Mouse (Mus musculus) heart, adult 2 months (tissue): Measurements from ENCODE around the gene Zfp541. TPM values are rescaled to one million over a fixed set of nuclear protein-coding genes. Genes with fewer than 3 reads are reported as not detected.

ENCODE experiments used
- DNase-seq, 2 experiments: peaks; one replicate each; pipeline ENCODE4 v3.0.0; 2021
- H3K27ac ChIP-seq: fragments of 200-600 bp; 2 replicates; pipeline ENCODE4 v1.8.1; 2022
- H3K27me3 ChIP-seq: fragments of 200-500 bp; 2 replicates; pipeline ENCODE4 v1.6.1; 2012; ENCODE audit warnings: mild to moderate bottlenecking, low read length, inconsistent platforms, mixed read lengths; ENCODE audit not compliant: control insufficient read depth, insufficient read depth
- H3K36me3 ChIP-seq: fragments of 200-500 bp; 2 replicates; pipeline ENCODE4 v1.6.1; 2012; ENCODE audit warnings: low read length, inconsistent platforms; ENCODE audit not compliant: control insufficient read depth, insufficient read depth
- H3K4me1 ChIP-seq: fragments of 200-500 bp; 2 replicates; pipeline ENCODE4 v1.6.1; 2011; ENCODE audit warnings: low read length; ENCODE audit not compliant: control insufficient read depth, insufficient read depth
- H3K4me3 ChIP-seq: fragments of 200-600 bp; 2 replicates; pipeline ENCODE4 v1.8.1; 2022
- H3K79me2 ChIP-seq: fragments of 200-500 bp; replicated peaks from 2 replicates; pipeline ENCODE4 v1.6.1; 2012; ENCODE audit warnings: mild to moderate bottlenecking, inconsistent platforms, low read length, moderate library complexity, mixed read lengths; ENCODE audit not compliant: control insufficient read depth, insufficient read depth
- H3K9ac ChIP-seq: fragments of 200-500 bp; 2 replicates; pipeline ENCODE4 v1.6.1; 2012; ENCODE audit warnings: low read depth, mild to moderate bottlenecking, control low read depth, inconsistent platforms, low read length, mixed read lengths
- CTCF ChIP-seq: fragments of 200-600 bp; IDR thresholded peaks from 2 replicates; pipeline ENCODE4 v1.8.1; 2022; ENCODE audit warnings: antibody characterized with exemption, mild to moderate bottlenecking, moderate library complexity
- EP300 ChIP-seq: fragments of 200-500 bp; IDR thresholded peaks from 2 replicates; pipeline ENCODE4 v1.6.1; 2011; ENCODE audit warnings: low read depth, low read length, control low read depth; ENCODE audit not compliant: insufficient read depth
- POLR2A ChIP-seq: fragments of 200-500 bp; IDR thresholded peaks from 2 replicates; pipeline ENCODE4 v1.6.1; 2011; ENCODE audit warnings: mild to moderate bottlenecking, low read depth, low read length, control low read depth; ENCODE audit not compliant: insufficient read depth
- WGBS: fragments of 180-500 bp; shearing (Covaris S2); methylation state at CpG from one replicate; pipeline ENCODE4 v1.1.7; 2018; 5-methylcytosine and 5-hydroxymethylcytosine counted together
- intact Hi-C: fragments of 180-260 bp; cut with DNase I; formaldehyde crosslinking; loops from one replicate; pipeline ENCODE4 v1.15.1; 2025
- polyA plus RNA-seq: library from polyadenylated mRNA; depleted of rRNA; stranded (reverse); fragments of >200 nt; gene quantifications from 2 replicates; pipeline ENCODE4 v1.2.3, GENCODE M21; 2012
- total RNA-seq, 2 experiments: library from RNA; stranded (reverse); gene quantifications; 2 replicates each; pipeline ENCODE4 v1.2.3; 2021

Gene Zfp541
- total and polyA plus RNA-seq, 3 experiments = 0.02 TPM; not detected in 2

DNA sequence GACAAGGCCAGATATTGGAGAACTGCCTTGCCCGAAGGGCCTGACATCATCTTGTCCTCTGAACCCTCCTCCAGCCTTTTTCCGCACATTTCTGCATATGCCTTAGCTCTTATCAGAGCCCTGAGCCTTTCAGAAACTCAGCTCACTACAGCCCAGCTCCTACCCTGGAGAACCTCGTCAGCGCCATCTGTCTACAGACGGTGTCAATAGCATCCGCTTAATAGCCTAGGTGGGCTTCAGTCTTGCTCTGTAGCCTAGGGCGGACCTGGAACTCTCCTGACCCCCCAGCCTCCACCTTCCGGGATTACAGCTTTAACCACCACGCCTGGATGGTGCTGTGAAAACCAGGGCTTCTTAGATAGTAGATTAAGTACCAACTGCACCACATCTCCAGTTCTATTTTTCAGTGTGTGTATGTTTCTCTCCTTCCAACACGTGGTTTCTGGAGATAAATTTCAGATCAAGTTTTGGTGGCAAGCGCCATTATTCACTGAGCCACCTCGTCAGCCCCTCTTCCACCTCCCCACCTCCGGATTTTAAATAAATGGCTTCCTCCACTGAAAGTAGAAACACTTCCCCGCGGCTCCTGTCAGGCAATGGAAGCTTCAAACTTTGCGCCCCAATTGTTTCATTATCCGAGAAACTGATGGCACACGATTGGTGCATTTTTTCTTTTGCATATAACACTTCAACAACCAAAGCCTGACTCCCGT lies 9.6 kb upstream of the Zfp541 start:
- intact Hi-C loops = loop anchor here (1.0 to 2.0 kb wide), 2 partner anchors 47 to 69 kb away; partner anchors contain the start of gene Napa
- Histone ChIP-seq H3K4me3 (peak overlapping the region; percentile 68), H3K27me3 (no peaks in the 10 kb centered on the region), H3K79me2 (no peaks in the 10 kb centered on the region), H3K9ac (peak overlapping the region; percentile 75), H3K4me1 (peaks cover 6% of the 10 kb centered on the region), H3K36me3 (no peaks in the 10 kb centered on the region), H3K27ac (peak overlapping the region; percentile 80)
- WGBS = under 1% methylated on average over 19 of the region's 19 CpGs
- TF ChIP-seq POLR2A = no peak
- TF ChIP-seq CTCF = peak; percentile 97
- TF ChIP-seq EP300 = peak; percentile 74; the same call in 1 of the 2 replicates
- DNase-seq = peak; percentile 84

DNA sequence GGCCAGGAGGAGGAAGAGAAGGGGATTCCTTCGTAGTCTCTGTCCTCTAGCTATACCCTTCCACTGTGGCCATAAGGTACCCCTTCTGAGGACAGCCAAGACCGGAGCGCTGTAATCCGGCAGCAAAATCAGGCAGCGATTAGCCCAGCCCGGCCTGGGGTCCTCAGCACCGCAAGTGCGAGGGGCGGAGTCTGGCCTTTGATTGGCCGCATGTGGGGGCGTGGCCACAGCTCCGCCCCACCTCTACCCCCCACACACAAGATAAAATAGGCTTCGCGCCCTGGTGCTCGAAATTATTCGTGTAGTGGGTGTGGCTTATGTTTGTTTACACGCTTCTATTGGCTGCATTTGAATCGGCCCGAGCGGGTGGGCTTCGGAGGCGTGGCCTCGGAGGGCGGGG lies 8.9 kb upstream of the Zfp541 start:
- no peaks in the 10 kb centered on the region for H3K79me2 ChIP-seq
- intact Hi-C loops = loop anchor here (1.0 to 2.0 kb wide), 2 partner anchors 46 to 69 kb away; partner anchors contain the start of gene Napa
- peak overlapping the region; percentile 80 for H3K27ac ChIP-seq
- WGBS = under 1% methylated on average over 24 of the region's 24 CpGs
- no peaks in the 10 kb centered on the region for H3K36me3 ChIP-seq
- H3K4me3 ChIP-seq = peak overlapping the region; percentile 68
- TF ChIP-seq CTCF = no peak
- peak; percentile 68; the same call in 1 of the 2 replicates for TF ChIP-seq EP300
- peak; percentile 92 for TF ChIP-seq POLR2A
- H3K9ac ChIP-seq = peak overlapping the region; percentile 75
- DNase-seq = peak; percentile 96 to 97
- H3K27me3 ChIP-seq = no peaks in the 10 kb centered on the region
- peaks cover 6% of the 10 kb centered on the region for H3K4me1 ChIP-seq

GRCm38 (mm10) chr7:16053105-16053504 lies 8.5 kb upstream of the Zfp541 start:
- Histone ChIP-seq H3K4me3 (peak overlapping the region; percentile 68), H3K36me3 (no peaks in the 10 kb centered on the region), H3K4me1 (peaks cover 6% of the 10 kb centered on the region), H3K9ac (no peak overlapping the region; the same call in 1 of the 2 replicates), H3K79me2 (no peaks in the 10 kb centered on the region), H3K27me3 (no peaks in the 10 kb centered on the region), H3K27ac (peak overlapping the region; percentile 54)
- WGBS = 6% methylated on average over 6 of the region's 6 CpGs
- no peak for DNase-seq
- TF ChIP-seq CTCF = no peak
- TF ChIP-seq POLR2A = no peak
- TF ChIP-seq EP300 = no peak
- intact Hi-C loops = loop anchor here (2.0 kb wide), 1 partner anchor 46 kb away; the partner anchor contains the start of gene Napa

GRCm38 (mm10) chr7:16054966-16055365 lies 6.6 kb upstream of the Zfp541 start:
- DNase-seq = no peak
- intact Hi-C loops = no loop called here
- no peak overlapping the region for H3K4me3 ChIP-seq
- H3K4me1 ChIP-seq = peaks cover 3% of the 10 kb centered on the region; the same call in 1 of the 2 replicates
- no peak overlapping the region for H3K9ac ChIP-seq
- H3K27ac ChIP-seq = no peak overlapping the region
- H3K36me3 ChIP-seq = no peaks in the 10 kb centered on the region
- 63% methylated on average over 4 of the region's 4 CpGs for WGBS
- no peaks in the 10 kb centered on the region for H3K27me3 ChIP-seq
- H3K79me2 ChIP-seq = no peaks in the 10 kb centered on the region
- TF ChIP-seq EP300 = no peak
- TF ChIP-seq CTCF = no peak
- TF ChIP-seq POLR2A = no peak

DNA sequence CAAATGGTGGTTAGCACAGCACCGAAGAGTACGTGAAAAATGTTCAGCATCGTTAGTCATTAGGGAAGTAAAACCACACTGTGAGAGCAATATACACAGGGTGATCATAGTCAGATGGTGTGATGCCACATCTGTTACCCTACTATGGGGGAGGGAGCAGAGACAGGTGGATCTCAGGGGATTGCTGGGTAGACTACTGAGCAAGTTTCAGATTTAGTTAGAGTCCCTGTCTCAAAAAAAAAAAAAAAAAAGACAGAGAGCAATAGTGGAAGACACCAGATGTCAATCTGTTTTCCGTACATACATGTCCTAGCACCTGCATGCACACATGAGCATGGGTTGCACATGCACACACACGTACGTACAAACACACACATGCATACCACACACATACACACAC lies 5.9 kb upstream of the Zfp541 start:
- H3K36me3 ChIP-seq = no peaks in the 10 kb centered on the region
- peaks cover 3% of the 10 kb centered on the region; the same call in 1 of the 2 replicates for H3K4me1 ChIP-seq
- H3K27me3 ChIP-seq = no peaks in the 10 kb centered on the region
- intact Hi-C loops = no loop called here
- H3K27ac ChIP-seq = no peak overlapping the region
- H3K4me3 ChIP-seq = no peak overlapping the region
- H3K79me2 ChIP-seq = no peaks in the 10 kb centered on the region
- TF ChIP-seq POLR2A = no peak
- TF ChIP-seq EP300 = no peak
- no peak for TF ChIP-seq CTCF
- no peak overlapping the region for H3K9ac ChIP-seq
- DNase-seq = no peak
- 79% methylated on average over 6 of the region's 6 CpGs for WGBS
